In the genomic region with DNA sequence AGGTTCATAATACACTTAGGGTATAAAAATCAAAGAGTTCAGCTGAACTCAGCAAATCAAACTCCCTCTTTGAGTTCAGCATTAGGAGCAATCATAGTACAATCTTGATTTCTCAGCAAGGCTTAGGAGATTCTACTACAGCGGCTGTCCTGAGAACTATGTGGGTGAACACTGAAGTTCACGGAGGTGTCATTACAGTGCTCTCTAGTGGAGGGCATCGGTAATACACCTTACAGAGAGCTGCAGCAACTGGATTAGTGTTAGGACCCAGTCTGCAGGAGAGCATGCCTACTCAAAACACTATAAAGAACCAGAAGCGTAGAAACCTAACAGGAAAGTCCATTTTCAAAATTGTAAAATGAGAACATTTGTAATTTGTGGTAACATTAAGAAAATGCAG, we compare ENCODE assay signal across 8 mouse cellular contexts. TPM values are rescaled to one million over a fixed set of nuclear protein-coding genes. Genes with fewer than 3 reads are reported as not detected.
DNase-seq lines count a peak whose midpoint lies in the region; ATAC-seq and TF ChIP-seq lines count a peak whose summit lies in the region.

No protein-coding gene starts in this region.

- H3K9ac ChIP-seq in hindbrain, postnatal 0 days (replicated peaks; ENCODE audit: low read length), result no peak overlapping the region
- H3K9ac ChIP-seq in hindbrain, embryonic 12.5 days, result no peak overlapping the region

- no peak overlapping the region for H3K27ac ChIP-seq in hindbrain, postnatal 0 days
- no peak overlapping the region for H3K27ac ChIP-seq in hindbrain, embryonic 12.5 days

- H3K9me3 ChIP-seq in hindbrain, postnatal 0 days (ENCODE audit: low read length), result no peaks in the 10 kb centered on the region
- H3K9me3 ChIP-seq in hindbrain, embryonic 12.5 days (replicated peaks), result no peaks in the 10 kb centered on the region

- TF ChIP-seq CTCF in hindbrain, postnatal 0 days (IDR thresholded peaks at IDR 0.05; ENCODE audit: low read depth), result peak; percentile 71

- peak; percentile 50 for DNase-seq in hindbrain, postnatal 0 days (ENCODE audit: low spot score)
- peak; percentile 62 to 79 for DNase-seq in CD8-positive naive resting alpha-beta T cell, adult 2 months (ENCODE audit: low read depth in 2 of 2, low spot score in 2 of 2)
- DNase-seq in adrenal gland, postnatal 14 days, result peak; percentile 69
- peak; percentile 50 for DNase-seq in embryo, embryonic 9.5 days (ENCODE audit: extremely low spot score)
- peak; percentile 29 for DNase-seq in large intestine, adult 2 months (ENCODE audit: low read depth, low spot score)
- no peak for DNase-seq in layer of hippocampus, postnatal 14 days (ENCODE audit: low spot score in 2 of 2)

- no peaks in the 10 kb centered on the region for H3K27me3 ChIP-seq in hindbrain, postnatal 0 days (ENCODE audit: insufficient read depth, low read length)
- H3K27me3 ChIP-seq in hindbrain, embryonic 12.5 days, result no peaks in the 10 kb centered on the region

- ATAC-seq in hindbrain, postnatal 0 days, result no peak
- no peak for ATAC-seq in hindbrain, embryonic 12.5 days (ENCODE audit: low FRiP score)
- peak; percentile 87 for ATAC-seq in neutrophil, adult 5-6 weeks (ENCODE audit: extremely low read depth, insufficient number of reproducible peaks, low FRiP score, poor library complexity, severe bottlenecking)

- WGBS in hindbrain, postnatal 0 days, result 39% methylated on average over 4 of the region's 4 CpGs
- 42% methylated on average over 4 of the region's 4 CpGs for WGBS in hindbrain, embryonic 12.5 days
- 16% methylated on average over 4 of the region's 4 CpGs for WGBS in large intestine, adult 2 months

- H3K4me2 ChIP-seq in hindbrain, postnatal 0 days (ENCODE audit: low read depth, low read length), result no peak overlapping the region
- H3K4me2 ChIP-seq in hindbrain, embryonic 12.5 days (replicated peaks), result no peak overlapping the region

- no peak overlapping the region for H3K4me3 ChIP-seq in hindbrain, postnatal 0 days (ENCODE audit: low read length)
- H3K4me3 ChIP-seq in hindbrain, embryonic 12.5 days, result no peak overlapping the region

- H3K4me1 ChIP-seq in hindbrain, postnatal 0 days (ENCODE audit: insufficient read depth, low read length), result peaks cover 5% of the 10 kb centered on the region; the same call in 1 of the 2 replicates
- H3K4me1 ChIP-seq in hindbrain, embryonic 12.5 days, result peaks cover 4% of the 10 kb centered on the region

- H3K36me3 ChIP-seq in hindbrain, postnatal 0 days (ENCODE audit: insufficient read depth, low read length), result no peaks in the 10 kb centered on the region
- H3K36me3 ChIP-seq in hindbrain, embryonic 12.5 days, result no peaks in the 10 kb centered on the region

RNA-seq across cellular contexts. Expression of a gene that starts 19.0 kb away (rescaled TPM):
- not detected in 2 replicates for total RNA-seq in hindbrain, postnatal 0 days (2014; rRNA removed)
- 0.28 and 0.30 TPM in 2 replicates for polyA plus RNA-seq in hindbrain, postnatal 0 days (2015; fragmentation: Nextera tagmentation; extraction: Ambion mirVana)
- not detected in 2 replicates for polyA plus RNA-seq in hindbrain, embryonic 12.5 days (2016; fragmentation: Nextera tagmentation; extraction: Ambion mirVana)
- total RNA-seq in adrenal gland, postnatal 14 days (2021), result not detected in 2 replicates
- polyA plus RNA-seq in large intestine, adult 2 months (2012; rRNA removed), result 0.11 TPM in 1 of 2 replicates, not detected in the other
- not detected in 2 replicates for total RNA-seq in neutrophil, adult 5-6 weeks (2017)
- total RNA-seq in layer of hippocampus, postnatal 14 days (2021), result under 1 TPM; 0.17 to 0.28 TPM

RNA-seq across cellular contexts. Expression of a gene that starts 28.9 kb away (rescaled TPM):
- 59.1 and 70.7 TPM in 2 replicates for total RNA-seq in hindbrain, postnatal 0 days (2014; rRNA removed)
- polyA plus RNA-seq in hindbrain, postnatal 0 days (2015; fragmentation: Nextera tagmentation; extraction: Ambion mirVana), result 168 and 171 TPM in 2 replicates
- 138 and 139 TPM in 2 replicates for polyA plus RNA-seq in hindbrain, embryonic 12.5 days (2016; fragmentation: Nextera tagmentation; extraction: Ambion mirVana)
- 31.3 and 35.6 TPM in 2 replicates for total RNA-seq in adrenal gland, postnatal 14 days (2021)
- polyA plus RNA-seq in large intestine, adult 2 months (2012; rRNA removed), result 35.8 and 35.9 TPM in 2 replicates
- 38.9 and 42.4 TPM in 2 replicates for total RNA-seq in neutrophil, adult 5-6 weeks (2017)
- total RNA-seq in layer of hippocampus, postnatal 14 days (2021), result 100 to 1,000 TPM; 119 to 124 TPM

Comparison
In these comparisons a context has a peak if more than half of its experiments do, and no peak if none do; other contexts are left out.
1. DNase-seq: peak in hindbrain, postnatal 0 days (single experiment), CD8-positive naive resting alpha-beta T cell, adult 2 months (2 of 2), adrenal gland, postnatal 14 days (single experiment), embryo, embryonic 9.5 days (single experiment) and large intestine, adult 2 months (single experiment); none in layer of hippocampus, postnatal 14 days (0 of 2).